Mouse (Mus musculus) lung, postnatal 0 days (tissue): ENCODE measurements around the gene Snx9. TPM values are rescaled to one million over a fixed set of nuclear protein-coding genes. Genes with fewer than 3 reads are reported as not detected.
A peak's percentile ranks its signal among the peaks of the same experiment; 100 is the strongest.

Experiments used
- ATAC-seq: fragments of 200-750 bp; cut with Nextera tagmentation; 2 replicates; pipeline ENCODE4 v1.8.0; 2017; ENCODE audit warnings: moderate library complexity
- DNase-seq: peaks from one replicate; pipeline ENCODE4 v3.0.0-alpha.2; 2016; ENCODE audit warnings: low spot score
- H3K27ac ChIP-seq: fragments of 300-500 bp; sonication (generic); 2 replicates; pipeline ENCODE4 v1.5.1; 2014; ENCODE audit warnings: antibody characterized with exemption, mild to moderate bottlenecking, low read length, mixed read lengths
- H3K27me3 ChIP-seq: fragments of 300-500 bp; sonication (generic); replicated peaks from 2 replicates; pipeline ENCODE4 v1.6.1; 2014; ENCODE audit warnings: low read length, mixed read lengths; ENCODE audit not compliant: insufficient read depth
- H3K36me3 ChIP-seq: fragments of 300-500 bp; sonication (generic); 2 replicates; pipeline ENCODE4 v1.6.1; 2014; ENCODE audit warnings: low read length, mixed read lengths; ENCODE audit not compliant: insufficient read depth
- H3K4me1 ChIP-seq: fragments of 300-500 bp; sonication (generic); 2 replicates; pipeline ENCODE4 v1.6.1; 2014; ENCODE audit warnings: antibody characterized with exemption, low read depth, low read length, mixed read lengths; ENCODE audit not compliant: insufficient read depth
- H3K4me2 ChIP-seq: fragments of 300-500 bp; sonication (generic); replicated peaks from 2 replicates; pipeline ENCODE4 v1.6.1; 2014; ENCODE audit warnings: low read depth, mild to moderate bottlenecking, low read length, moderate library complexity, mixed read lengths
- H3K4me3 ChIP-seq: fragments of 300-500 bp; sonication (generic); 2 replicates; pipeline ENCODE4 v1.5.1; 2014; ENCODE audit warnings: low read depth, low read length
- H3K9ac ChIP-seq: fragments of 300-500 bp; sonication (generic); replicated peaks from 2 replicates; pipeline ENCODE4 v1.6.1; 2014; ENCODE audit warnings: low read depth, mild to moderate bottlenecking
- H3K9me3 ChIP-seq: fragments of 300-500 bp; sonication (generic); 2 replicates; pipeline ENCODE4 v1.6.1; 2016; ENCODE audit warnings: low read length, mixed read lengths
- CTCF ChIP-seq: IDR thresholded peaks from 2 replicates; pipeline ENCODE4 v1.5.1; 2016; ENCODE audit warnings: antibody characterized with exemption, mild to moderate bottlenecking
- EP300 ChIP-seq: IDR thresholded peaks from 2 replicates; pipeline ENCODE4 v1.6.1; 2016; ENCODE audit warnings: antibody characterized with exemption, mild to moderate bottlenecking, control low read depth
- WGBS: fragments of 180-500 bp; shearing (Covaris S2); extraction: QIAGEN DNeasy Blood & Tissue Kit; methylation state at CpG from one replicate; pipeline ENCODE4 v1.1.7; 2014; 5-methylcytosine and 5-hydroxymethylcytosine counted together
- polyA plus RNA-seq: library from polyadenylated mRNA; unstranded; fragments of >200 nt; fragmentation: Nextera tagmentation; extraction: Ambion mirVana; gene quantifications from 2 replicates; pipeline ENCODE4 v1.2.1, GENCODE M21; 2015

Snx9 gene
- polyA plus RNA-seq, 1 experiment from 2014 or later = 26.3 TPM

- H3K4me3 ChIP-seq = no peak overlapping the region
- WGBS = 40% methylated on average over 6 of the region's 6 CpGs
- no peak for ATAC-seq
- H3K27me3 ChIP-seq = no peaks in the 10 kb centered on the region
- TF ChIP-seq EP300 (no peak), CTCF (no peak)
- no peak for DNase-seq
- no peaks in the 10 kb centered on the region for H3K36me3 ChIP-seq
- no peak overlapping the region for H3K4me2 ChIP-seq
- H3K9ac ChIP-seq = no peak overlapping the region
- no peak overlapping the region for H3K27ac ChIP-seq
- H3K4me1 ChIP-seq = peaks cover 3% of the 10 kb centered on the region; the same call in 1 of the 2 replicates
- H3K9me3 ChIP-seq = no peaks in the 10 kb centered on the region
Observed at GRCm38 (mm10) chr17:5819105-5819504, 22.0 kb upstream of the Snx9 start.

GRCm38 (mm10) chr17:5819799-5820201 lies 21.3 kb upstream of the Snx9 start:
- ATAC-seq (peak; percentile 63), DNase-seq (peak; percentile 61)
- Histone ChIP-seq H3K9ac (no peak overlapping the region), H3K4me1 (peaks cover 3% of the 10 kb centered on the region; the same call in 1 of the 2 replicates), H3K4me2 (peak overlapping the region; percentile 12; the same call in 1 of the 2 replicates), H3K36me3 (no peaks in the 10 kb centered on the region), H3K27me3 (no peaks in the 10 kb centered on the region), H3K9me3 (no peaks in the 10 kb centered on the region), H3K4me3 (no peak overlapping the region), H3K27ac (no peak overlapping the region)
- TF ChIP-seq EP300 (no peak), CTCF (no peak)
- WGBS = 29% methylated on average over 9 of the region's 9 CpGs

- no peak overlapping the region for H3K27ac ChIP-seq
Observed at GRCm38 (mm10) chr17:5822541-5822940, 18.6 kb upstream of the Snx9 start.

GRCm38 (mm10) chr17:5823032-5823431 lies 18.1 kb upstream of the Snx9 start:
- TF ChIP-seq CTCF = no peak
- no peak for TF ChIP-seq EP300
- Histone ChIP-seq H3K9me3 (no peaks in the 10 kb centered on the region), H3K4me1 (peaks cover 3% of the 10 kb centered on the region; the same call in 1 of the 2 replicates), H3K36me3 (no peaks in the 10 kb centered on the region), H3K4me2 (no peak overlapping the region), H3K27me3 (no peaks in the 10 kb centered on the region), H3K27ac (no peak overlapping the region), H3K9ac (no peak overlapping the region), H3K4me3 (no peak overlapping the region)
- DNase-seq (no peak), ATAC-seq (no peak)
- 65% methylated on average over 11 of the region's 11 CpGs for WGBS

More at GRCm38 (mm10) chr17:5822541-5822940, 18.6 kb upstream of the Snx9 start:
- no peaks in the 10 kb centered on the region for H3K36me3 ChIP-seq
- DNase-seq (peak; percentile 40), ATAC-seq (peak; percentile 53)
- H3K9ac ChIP-seq = no peak overlapping the region
- 50% methylated on average over 2 of the region's 2 CpGs for WGBS
- no peaks in the 10 kb centered on the region for H3K9me3 ChIP-seq
- H3K4me3 ChIP-seq = no peak overlapping the region
- TF ChIP-seq EP300 = no peak
- no peak for TF ChIP-seq CTCF
- no peak overlapping the region for H3K4me2 ChIP-seq
- no peaks in the 10 kb centered on the region for H3K27me3 ChIP-seq
- peaks cover 3% of the 10 kb centered on the region; the same call in 1 of the 2 replicates for H3K4me1 ChIP-seq

- no peaks in the 10 kb centered on the region for H3K36me3 ChIP-seq
- no peaks in the 10 kb centered on the region for H3K9me3 ChIP-seq
- H3K9ac ChIP-seq = no peak overlapping the region
- TF ChIP-seq CTCF (no peak), EP300 (no peak)
- H3K27me3 ChIP-seq = no peaks in the 10 kb centered on the region
- WGBS = 21% methylated on average over 14 of the region's 15 CpGs
- H3K27ac ChIP-seq = no peak overlapping the region
- H3K4me1 ChIP-seq = no peaks in the 10 kb centered on the region
- H3K4me2 ChIP-seq = no peak overlapping the region
- DNase-seq = no peak
- no peak overlapping the region for H3K4me3 ChIP-seq
- ATAC-seq = no peak
Observed at GRCm38 (mm10) chr17:5827836-5828582, 13.1 kb upstream of the Snx9 start.

GRCm38 (mm10) chr17:5828583-5828836 lies 12.6 kb upstream of the Snx9 start:
- H3K9me3 ChIP-seq = no peaks in the 10 kb centered on the region

More at GRCm38 (mm10) chr17:5828583-5828836, 12.6 kb upstream of the Snx9 start:
- ATAC-seq (no peak), DNase-seq (no peak)
- Histone ChIP-seq H3K4me2 (no peak overlapping the region), H3K27me3 (no peaks in the 10 kb centered on the region), H3K4me1 (no peaks in the 10 kb centered on the region), H3K36me3 (no peaks in the 10 kb centered on the region), H3K9ac (no peak overlapping the region), H3K27ac (no peak overlapping the region), H3K4me3 (no peak overlapping the region)
- no peak for TF ChIP-seq CTCF
- no peak for TF ChIP-seq EP300
- WGBS = 19% methylated on average over 3 of the region's 3 CpGs
